Mouse (Mus musculus) neural tube, embryonic 12.5 days (tissue): ENCODE data around the gene Fermt1. TPM values are rescaled to one million over a fixed set of nuclear protein-coding genes. Genes with fewer than 3 reads are reported as not detected.

Source experiments
- ATAC-seq: fragments of 200-750 bp; cut with Nextera tagmentation; 2 replicates; pipeline ENCODE4 v1.8.0; 2017; ENCODE audit warnings: low read depth, mild to moderate bottlenecking, moderate TSS enrichment, moderate library complexity; ENCODE audit not compliant: low FRiP score
- H3K27ac ChIP-seq: fragments of 300-500 bp; sonication (generic); 2 replicates; pipeline ENCODE4 v1.5.1; 2016
- H3K27me3 ChIP-seq: fragments of 300-500 bp; sonication (generic); replicated peaks from 2 replicates; pipeline ENCODE4 v1.6.1; 2016; ENCODE audit warnings: mild to moderate bottlenecking
- H3K36me3 ChIP-seq: fragments of 300-500 bp; sonication (generic); 2 replicates; pipeline ENCODE4 v1.6.1; 2016; ENCODE audit warnings: mild to moderate bottlenecking
- H3K4me1 ChIP-seq: fragments of 300-500 bp; sonication (generic); 2 replicates; pipeline ENCODE4 v1.6.1; 2016
- H3K4me2 ChIP-seq: fragments of 300-500 bp; sonication (generic); replicated peaks from 2 replicates; pipeline ENCODE4 v1.6.1; 2016; ENCODE audit warnings: mild to moderate bottlenecking
- H3K4me3 ChIP-seq: fragments of 300-500 bp; sonication (generic); 2 replicates; pipeline ENCODE4 v1.5.1; 2016
- H3K9ac ChIP-seq: fragments of 300-500 bp; sonication (generic); 2 replicates; pipeline ENCODE4 v1.6.1; 2016; ENCODE audit warnings: mild to moderate bottlenecking
- H3K9me3 ChIP-seq: fragments of 300-500 bp; sonication (generic); 2 replicates; pipeline ENCODE4 v1.6.1; 2016; ENCODE audit warnings: mild to moderate bottlenecking
- WGBS: fragments of 180-500 bp; shearing (Covaris S2); methylation state at CpG from one replicate; pipeline ENCODE4 v1.1.7; 2016; 5-methylcytosine and 5-hydroxymethylcytosine counted together
- polyA plus RNA-seq: library from polyadenylated mRNA; unstranded; fragments of >200 nt; fragmentation: Nextera tagmentation; extraction: Ambion mirVana; gene quantifications from 2 replicates; pipeline ENCODE4 v1.2.1, GENCODE M21; 2016

Fermt1 gene
- polyA plus RNA-seq, 1 experiment from 2014 or later, result 2.2 TPM

- H3K9me3 ChIP-seq, result no peaks in the 10 kb centered on the region
- H3K4me2 ChIP-seq, result no peak overlapping the region
- WGBS, result 41% methylated on average over 9 of the region's 9 CpGs
- H3K4me3 ChIP-seq, result no peak overlapping the region
- H3K27ac ChIP-seq, result no peak overlapping the region
- no peaks in the 10 kb centered on the region for H3K36me3 ChIP-seq
- H3K9ac ChIP-seq, result no peak overlapping the region
- peaks cover 15% of the 10 kb centered on the region for H3K4me1 ChIP-seq
- peaks cover 36% of the 10 kb centered on the region for H3K27me3 ChIP-seq
- no peak for ATAC-seq
Measured at GRCm38 (mm10) chr2:132943596-132943995, 2.1 kb downstream of the Fermt1 start.

GRCm38 (mm10) chr2:132939056-132939455 is 6.7 kb downstream of the Fermt1 start:
- ATAC-seq, result no peak
- no peak overlapping the region for H3K27ac ChIP-seq
- no peaks in the 10 kb centered on the region for H3K36me3 ChIP-seq
- peaks cover 9% of the 10 kb centered on the region for H3K27me3 ChIP-seq
- H3K9me3 ChIP-seq, result no peaks in the 10 kb centered on the region
- H3K9ac ChIP-seq, result no peak overlapping the region
- H3K4me1 ChIP-seq, result no peaks in the 10 kb centered on the region
- no peak overlapping the region for H3K4me3 ChIP-seq
- no peak overlapping the region for H3K4me2 ChIP-seq
- 78% methylated on average over 14 of the region's 14 CpGs for WGBS

GRCm38 (mm10) chr2:132936176-132936575 is 9.5 kb downstream of the Fermt1 start:
- Histone ChIP-seq H3K9me3 (no peaks in the 10 kb centered on the region), H3K36me3 (no peaks in the 10 kb centered on the region), H3K27ac (no peak overlapping the region), H3K4me1 (no peaks in the 10 kb centered on the region), H3K4me3 (no peak overlapping the region), H3K4me2 (no peak overlapping the region), H3K27me3 (no peaks in the 10 kb centered on the region), H3K9ac (no peak overlapping the region)
- no peak for ATAC-seq
- 91% methylated on average over 4 of the region's 4 CpGs for whole genome bisulfite sequencing

DNA sequence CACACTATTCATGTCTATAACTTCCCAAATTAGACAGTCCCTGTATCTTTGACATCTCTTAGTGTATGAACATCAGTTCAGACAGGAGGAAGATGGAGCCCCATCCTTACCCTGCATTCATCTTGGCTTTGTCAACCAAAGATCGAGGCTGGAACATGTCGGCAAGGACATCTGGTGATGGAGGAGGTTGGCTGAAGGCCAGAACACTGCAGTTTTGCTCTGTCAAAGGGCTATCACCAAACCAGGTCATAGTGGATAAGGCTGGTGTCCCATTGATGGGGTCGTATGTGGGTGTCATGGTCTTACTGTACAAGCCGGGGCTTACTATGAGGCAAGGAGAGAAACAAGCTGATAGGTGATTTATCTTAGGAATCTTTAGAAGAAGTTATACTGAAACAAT is 11.0 kb downstream of the Fermt1 start:
- no peak for ATAC-seq
- 90% methylated on average over 4 of the region's 4 CpGs for WGBS
- H3K36me3 ChIP-seq, result no peaks in the 10 kb centered on the region
- H3K9me3 ChIP-seq, result no peaks in the 10 kb centered on the region
- H3K4me3 ChIP-seq, result no peak overlapping the region
- H3K27ac ChIP-seq, result no peak overlapping the region
- no peaks in the 10 kb centered on the region for H3K27me3 ChIP-seq
- H3K4me2 ChIP-seq, result no peak overlapping the region
- no peaks in the 10 kb centered on the region for H3K4me1 ChIP-seq
- no peak overlapping the region for H3K9ac ChIP-seq

- no peaks in the 10 kb centered on the region for H3K9me3 ChIP-seq
- H3K36me3 ChIP-seq, result no peaks in the 10 kb centered on the region
- H3K4me2 ChIP-seq, result no peak overlapping the region
- H3K27me3 ChIP-seq, result no peaks in the 10 kb centered on the region
- ATAC-seq, result no peak
- H3K9ac ChIP-seq, result no peak overlapping the region
- no peaks in the 10 kb centered on the region for H3K4me1 ChIP-seq
- no peak overlapping the region for H3K4me3 ChIP-seq
- H3K27ac ChIP-seq, result no peak overlapping the region
- 77% methylated on average over 2 of the region's 2 CpGs for WGBS
Measured at GRCm38 (mm10) chr2:132934142-132934541, 11.6 kb downstream of the Fermt1 start.

GRCm38 (mm10) chr2:132928999-132929398 is 16.7 kb downstream of the Fermt1 start:
- ATAC-seq, result no peak
- H3K27me3 ChIP-seq, result no peaks in the 10 kb centered on the region
- no peak overlapping the region for H3K4me2 ChIP-seq
- no peak overlapping the region for H3K4me3 ChIP-seq
- H3K4me1 ChIP-seq, result no peaks in the 10 kb centered on the region
- WGBS, result 81% methylated on average over 2 of the region's 2 CpGs
- no peak overlapping the region for H3K9ac ChIP-seq
- H3K36me3 ChIP-seq, result no peaks in the 10 kb centered on the region
- H3K9me3 ChIP-seq, result no peaks in the 10 kb centered on the region
- H3K27ac ChIP-seq, result no peak overlapping the region

DNA sequence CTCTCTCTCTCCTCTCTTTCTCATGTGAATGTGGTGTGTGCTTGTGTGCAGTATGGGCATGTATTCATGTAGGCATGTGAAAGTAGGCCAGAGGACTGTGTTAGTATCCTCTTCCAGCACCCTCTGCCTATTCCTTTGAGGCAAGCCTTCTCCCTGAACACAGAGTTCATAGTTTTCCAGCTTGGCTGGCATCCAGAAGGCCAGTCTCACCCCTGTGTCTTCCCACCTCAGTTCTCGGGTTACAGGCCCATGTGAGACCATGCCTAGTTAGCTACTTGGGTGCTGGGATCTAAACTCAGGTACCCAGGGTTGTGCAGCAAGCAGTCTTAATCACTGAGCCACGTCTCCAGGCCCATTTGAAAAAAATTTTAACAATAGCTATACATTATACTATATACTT is 17.8 kb downstream of the Fermt1 start:
- WGBS, result 63% methylated on average over 2 of the region's 2 CpGs
- no peak for ATAC-seq
- Histone ChIP-seq H3K4me1 (no peaks in the 10 kb centered on the region), H3K9ac (no peak overlapping the region), H3K9me3 (no peaks in the 10 kb centered on the region), H3K27me3 (no peaks in the 10 kb centered on the region), H3K36me3 (no peaks in the 10 kb centered on the region), H3K4me2 (no peak overlapping the region), H3K27ac (no peak overlapping the region), H3K4me3 (no peak overlapping the region)

DNA sequence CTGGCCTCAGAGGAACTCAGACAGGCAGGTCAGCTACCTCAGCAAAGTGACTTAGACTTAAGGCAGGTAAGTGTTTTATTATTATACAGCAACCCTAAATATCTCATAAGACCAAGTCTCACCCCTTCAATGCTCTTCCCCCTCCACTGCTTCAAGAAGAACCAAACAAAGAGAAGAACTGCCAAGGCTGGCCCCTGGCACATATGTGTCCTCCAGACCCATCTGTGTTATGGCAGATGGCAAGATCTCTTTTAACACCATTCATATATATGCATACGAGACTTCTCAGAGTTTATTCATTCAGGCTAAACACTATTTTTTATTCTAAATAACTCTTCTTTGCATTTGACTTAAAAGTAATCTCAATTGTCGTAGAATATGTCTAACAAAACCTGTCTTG is 18.4 kb downstream of the Fermt1 start:
- Histone ChIP-seq H3K4me2 (no peak overlapping the region), H3K4me1 (no peaks in the 10 kb centered on the region), H3K27ac (no peak overlapping the region), H3K9me3 (no peaks in the 10 kb centered on the region), H3K27me3 (no peaks in the 10 kb centered on the region), H3K9ac (no peak overlapping the region), H3K4me3 (no peak overlapping the region), H3K36me3 (no peaks in the 10 kb centered on the region)
- 75% methylated on average over 2 of the region's 2 CpGs for WGBS
- no peak for ATAC-seq

DNA sequence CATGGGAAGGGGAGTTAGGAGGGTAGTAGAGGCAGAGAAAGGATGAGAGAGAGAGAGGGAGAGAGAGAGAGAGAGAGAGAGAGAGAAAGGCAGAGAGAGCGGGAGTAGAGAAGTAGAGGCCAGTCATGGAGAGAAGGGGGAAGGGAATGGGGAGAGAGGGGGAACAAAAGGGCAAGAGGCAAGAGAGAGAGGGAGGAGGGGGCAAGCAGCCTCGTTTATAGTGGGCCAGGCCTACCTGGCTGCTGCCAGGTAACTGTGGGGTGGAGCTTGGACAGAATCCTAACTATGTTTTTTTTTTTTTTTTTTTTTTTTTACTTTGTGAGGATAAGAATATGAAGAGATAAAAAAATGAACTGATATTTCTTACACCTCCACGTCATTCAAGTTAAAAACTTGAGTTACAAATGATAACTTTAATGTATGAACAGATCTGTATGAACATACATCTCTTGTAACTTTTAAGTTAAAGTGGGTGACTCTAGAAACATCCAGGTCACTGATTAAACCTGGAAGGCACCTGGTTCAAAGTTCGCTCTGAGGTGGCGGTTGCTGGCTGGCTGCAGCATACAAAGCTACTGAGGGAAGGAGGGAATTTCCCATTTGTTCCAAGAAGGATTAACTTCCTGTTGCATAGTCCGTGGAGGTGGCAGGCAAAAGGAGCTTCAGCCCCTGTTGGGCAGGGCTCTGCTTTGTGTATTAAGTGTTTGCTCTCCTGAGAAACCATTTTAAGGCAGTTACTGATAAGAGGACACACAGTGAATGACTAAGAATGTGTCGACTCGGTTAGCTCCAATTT is 22.2 kb downstream of the Fermt1 start:
- H3K36me3 ChIP-seq, result no peaks in the 10 kb centered on the region
- no peak overlapping the region for H3K27ac ChIP-seq
- H3K4me1 ChIP-seq, result no peaks in the 10 kb centered on the region
- no peak for ATAC-seq
- no peak overlapping the region for H3K9ac ChIP-seq
- WGBS, result 66% methylated on average over 8 of the region's 8 CpGs
- no peaks in the 10 kb centered on the region for H3K27me3 ChIP-seq
- H3K9me3 ChIP-seq, result no peaks in the 10 kb centered on the region
- H3K4me2 ChIP-seq, result no peak overlapping the region
- H3K4me3 ChIP-seq, result no peak overlapping the region

GRCm38 (mm10) chr2:132922076-132922873 is 23.4 kb downstream of the Fermt1 start:
- Histone ChIP-seq H3K4me2 (no peak overlapping the region), H3K9ac (no peak overlapping the region), H3K4me1 (no peaks in the 10 kb centered on the region), H3K36me3 (no peaks in the 10 kb centered on the region), H3K4me3 (no peak overlapping the region), H3K9me3 (no peaks in the 10 kb centered on the region), H3K27me3 (no peaks in the 10 kb centered on the region), H3K27ac (no peak overlapping the region)
- 73% methylated on average over 9 of the region's 9 CpGs for WGBS
- ATAC-seq, result no peak

GRCm38 (mm10) chr2:132914785-132915184 is 30.9 kb downstream of the Fermt1 start:
- no peak overlapping the region for H3K4me2 ChIP-seq
- no peak for ATAC-seq
- H3K27ac ChIP-seq, result no peak overlapping the region
- H3K4me1 ChIP-seq, result no peaks in the 10 kb centered on the region
- H3K27me3 ChIP-seq, result no peaks in the 10 kb centered on the region
- 75% methylated on average over 1 of the region's 1 CpGs for WGBS
- no peak overlapping the region for H3K4me3 ChIP-seq
- no peaks in the 10 kb centered on the region for H3K36me3 ChIP-seq
- no peak overlapping the region for H3K9ac ChIP-seq
- H3K9me3 ChIP-seq, result 0 out of 2 replicates have a peak, but pooled peaks cover 4% of the 10 kb centered on the region

DNA sequence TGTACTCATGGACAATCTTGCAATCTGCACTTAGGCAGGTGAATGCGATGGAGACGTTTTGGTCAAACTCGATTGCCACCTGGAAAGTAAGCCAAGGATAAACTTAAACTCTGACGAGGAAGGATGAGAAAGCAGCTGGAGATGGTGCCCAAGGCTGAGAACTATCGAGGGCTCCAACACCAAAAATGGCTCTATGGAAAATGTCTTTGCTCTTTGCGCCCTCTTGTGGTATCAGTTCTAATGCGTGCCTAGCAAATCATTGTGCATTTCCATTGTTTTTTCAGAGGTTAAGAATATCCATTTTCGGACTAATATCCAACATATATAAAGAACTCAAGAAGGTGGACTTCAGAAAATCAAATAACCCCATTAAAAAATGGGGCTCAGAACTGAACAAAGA is 38.9 kb downstream of the Fermt1 start:
- no peak overlapping the region for H3K4me3 ChIP-seq
- no peaks in the 10 kb centered on the region for H3K27me3 ChIP-seq
- H3K4me2 ChIP-seq, result no peak overlapping the region
- H3K9me3 ChIP-seq, result 0 out of 2 replicates have a peak, but pooled peaks cover 2% of the 10 kb centered on the region
- H3K4me1 ChIP-seq, result no peaks in the 10 kb centered on the region
- no peak overlapping the region for H3K27ac ChIP-seq
- no peak overlapping the region for H3K9ac ChIP-seq
- no peak for ATAC-seq
- 27% methylated on average over 8 of the region's 8 CpGs for WGBS
- no peaks in the 10 kb centered on the region for H3K36me3 ChIP-seq
